Mouse (Mus musculus) CH12.LX (cell line): ENCODE measurements around the gene Usb1. TPM values are rescaled to one million over a fixed set of nuclear protein-coding genes. Genes with fewer than 3 reads are reported as not detected.

Experiments
- DNase-seq: peaks from one replicate; pipeline ENCODE4 v3.0.0-alpha.2; 2013; ENCODE audit errors: extremely low read depth
- H3K27ac ChIP-seq: 2 replicates; pipeline ENCODE4 v1.5.1; 2012; ENCODE audit warnings: low read depth, mild to moderate bottlenecking, control low read depth, moderate library complexity; ENCODE audit not compliant: insufficient read depth
- H3K27me3 ChIP-seq: replicated peaks from 2 replicates; pipeline ENCODE3; 2012; ENCODE audit warnings: inconsistent platforms
- H3K36me3 ChIP-seq, 2 experiments: replicated peaks in 1 of 2; 2 replicates each; pipeline versions ENCODE3 to v1.6.1; 2012; ENCODE audit warnings: inconsistent platforms in 1 of 2, low read length in 1 of 2, mild to moderate bottlenecking in 1 of 2, mixed read lengths in 1 of 2, moderate library complexity in 1 of 2; ENCODE audit not compliant: control insufficient read depth in 1 of 2, insufficient read depth in 1 of 2
- H3K4me1 ChIP-seq, 2 experiments: 2 replicates each; pipeline ENCODE4 v1.6.1; 2012; ENCODE audit warnings: inconsistent platforms in 1 of 2, moderate library complexity in 1 of 2; ENCODE audit not compliant: insufficient read depth in 2 of 2, control insufficient read depth in 1 of 2
- H3K4me2 ChIP-seq: 2 replicates; pipeline ENCODE4 v1.6.1; 2012; ENCODE audit warnings: low read depth, mild to moderate bottlenecking, control low read depth; ENCODE audit not compliant: poor library complexity, insufficient read depth, severe bottlenecking
- H3K4me3 ChIP-seq, 3 experiments: fragments of 150-350 bp in 1 of 3; sonication (generic) in 1 of 3; replicated peaks in 1 of 3; 2 replicates each; pipeline versions ENCODE3 to v1.5.1; 2011 to 2012; ENCODE audit warnings: low read depth in 2 of 3, low read length in 2 of 3, mild to moderate bottlenecking in 2 of 3, moderate library complexity in 2 of 3, control low read depth in 1 of 3, improper control_type of control experiment in 1 of 3, inconsistent platforms in 1 of 3, mixed read lengths in 1 of 3; ENCODE audit not compliant: poor library complexity in 1 of 3
- H3K79me2 ChIP-seq: replicated peaks from 2 replicates; pipeline ENCODE4 v1.6.1; 2012; ENCODE audit warnings: mild to moderate bottlenecking, moderate library complexity; ENCODE audit not compliant: control insufficient read depth, poor library complexity, insufficient read depth, severe bottlenecking; ENCODE audit errors: extremely low read depth
- H3K9ac ChIP-seq: 2 replicates; pipeline ENCODE4 v1.6.1; 2012; ENCODE audit warnings: low read depth, mild to moderate bottlenecking, control low read depth, moderate library complexity; ENCODE audit not compliant: insufficient read depth
- H3K9me3 ChIP-seq: replicated peaks from 2 replicates; pipeline ENCODE3; 2012; ENCODE audit warnings: low read length, inconsistent platforms, mixed read lengths
- BHLHE40 ChIP-seq: IDR thresholded peaks from 2 replicates; pipeline ENCODE4 v1.6.1; 2011; ENCODE audit warnings: mild to moderate bottlenecking, low read depth, low read length, improper control_type of control experiment
- CHD1 ChIP-seq: IDR thresholded peaks from 2 replicates; pipeline ENCODE4 v1.6.1; 2012; ENCODE audit warnings: low read depth, low read length, improper control_type of control experiment, inconsistent platforms
- CTCF ChIP-seq, 2 experiments: IDR thresholded peaks in 1 of 2; conservative IDR thresholded peaks in 1 of 2; 2 replicates each; pipeline ENCODE4 v1.5.1; 2011 to 2012; ENCODE audit warnings: low read depth in 2 of 2, low read length in 2 of 2, improper control_type of control experiment in 1 of 2, inconsistent platforms in 1 of 2, mild to moderate bottlenecking in 1 of 2, moderate library complexity in 1 of 2
- EP300 ChIP-seq: IDR thresholded peaks from 2 replicates; pipeline ENCODE4 v1.6.1; 2011; ENCODE audit warnings: low read length, improper control_type of control experiment
- ETS1 ChIP-seq: conservative IDR thresholded peaks from 2 replicates; pipeline ENCODE4 v1.6.1; 2012; ENCODE audit warnings: low read depth, mild to moderate bottlenecking, inconsistent platforms, low read length, improper control_type of control experiment, moderate library complexity
- GABPA ChIP-seq: IDR thresholded peaks from 2 replicates; pipeline ENCODE4 v1.6.1; 2012; ENCODE audit warnings: low read depth, low read length, improper control_type of control experiment, inconsistent platforms; ENCODE audit not compliant: insufficient replicate concordance
- HCFC1 ChIP-seq: IDR thresholded peaks from 2 replicates; pipeline ENCODE4 v1.6.1; 2012; ENCODE audit warnings: low read depth, mild to moderate bottlenecking, inconsistent platforms, low read length, improper control_type of control experiment
- JUN ChIP-seq: IDR thresholded peaks from 2 replicates; pipeline ENCODE4 v1.6.1; 2011; ENCODE audit warnings: low read depth, mild to moderate bottlenecking, low read length, improper control_type of control experiment, moderate library complexity; ENCODE audit not compliant: insufficient read depth
- MAFK ChIP-seq: IDR thresholded peaks from 2 replicates; pipeline ENCODE4 v1.6.1; 2011; ENCODE audit warnings: low read length, improper control_type of control experiment; ENCODE audit not compliant: insufficient replicate concordance
- MAZ ChIP-seq: IDR thresholded peaks from 2 replicates; pipeline ENCODE4 v1.6.1; 2012; ENCODE audit warnings: low read depth, mild to moderate bottlenecking, inconsistent platforms, low read length, improper control_type of control experiment, moderate library complexity
- MXI1 ChIP-seq: IDR thresholded peaks from 2 replicates; pipeline ENCODE4 v1.6.1; 2011; ENCODE audit warnings: mild to moderate bottlenecking, low read depth, low read length, improper control_type of control experiment
- POLR2A ChIP-seq: IDR thresholded peaks from 2 replicates; pipeline ENCODE4 v1.6.1; 2011; ENCODE audit warnings: low read depth, mild to moderate bottlenecking, improper control_type of control experiment, low read length
- RAD21 ChIP-seq: IDR thresholded peaks from 2 replicates; pipeline ENCODE4 v1.6.1; 2011; ENCODE audit warnings: low read depth, mild to moderate bottlenecking, low read length, improper control_type of control experiment, moderate library complexity
- SIN3A ChIP-seq: IDR thresholded peaks from 2 replicates; pipeline ENCODE4 v1.6.1; 2012; ENCODE audit warnings: low read length, improper control_type of control experiment, inconsistent platforms
- SMC3 ChIP-seq: IDR thresholded peaks from 2 replicates; pipeline ENCODE4 v1.6.1; 2011; ENCODE audit warnings: low read depth, low read length, improper control_type of control experiment
- TBP ChIP-seq: conservative IDR thresholded peaks from 2 replicates; pipeline ENCODE4 v1.6.1; 2011; ENCODE audit warnings: low read depth, low read length, improper control_type of control experiment
- TCF12 ChIP-seq: IDR thresholded peaks from 2 replicates; pipeline ENCODE4 v1.6.1; 2014; ENCODE audit warnings: low read depth, mild to moderate bottlenecking, inconsistent platforms, low read length, improper control_type of control experiment
- UBTF ChIP-seq: IDR thresholded peaks from 2 replicates; pipeline ENCODE4 v1.6.1; 2012; ENCODE audit warnings: low read depth, mild to moderate bottlenecking, inconsistent platforms, low read length, improper control_type of control experiment, moderate library complexity
- USF2 ChIP-seq: conservative IDR thresholded peaks from 2 replicates; pipeline ENCODE4 v1.6.1; 2011; ENCODE audit warnings: low read depth, low read length, improper control_type of control experiment
- ZMIZ1 ChIP-seq: IDR thresholded peaks from 2 replicates; pipeline ENCODE4 v1.6.1; 2012; ENCODE audit warnings: low read depth, mild to moderate bottlenecking, inconsistent platforms, low read length, improper control_type of control experiment
- dilution Hi-C: fragments of 300-500 bp; cut with MboI; formaldehyde crosslinking; loops from 2 replicates; pipeline ENCODE4 v1.14.3; 2020; ENCODE audit warnings: low sequenced_read_pairs; ENCODE audit not compliant: extremely low pct_unique_long_range_greater_than_20kb, extremely low pct_ligation_motif_present
- in situ Hi-C: fragments of 300-500 bp; cut with MboI; formaldehyde crosslinking; loops from 3 replicates; pipeline ENCODE4 v1.14.3; 2019; ENCODE audit warnings: low sequenced_read_pairs, low pct_ligation_motif_present, low pct_unique_long_range_greater_than_20kb, mixed read lengths
- polyA plus RNA-seq: library from polyadenylated mRNA; unstranded; fragments of >175 nt; gene quantifications from 2 replicates; pipeline ENCODE4 v1.2.1, GENCODE M21; 2012; ENCODE audit warnings: low read depth; ENCODE audit not compliant: insufficient read length
- total RNA-seq, 2 experiments: library from RNA; depleted of rRNA; stranded (reverse); fragments of 300-350 nt in 1 of 2; fragments of >200 nt in 1 of 2; gene quantifications; 2 replicates each; pipeline ENCODE4 v1.2.3; 2012 to 2014

The Usb1 gene
- total and polyA plus RNA-seq, 3 experiments = 15.2 to 25.0 (median 16.4) TPM

DNA sequence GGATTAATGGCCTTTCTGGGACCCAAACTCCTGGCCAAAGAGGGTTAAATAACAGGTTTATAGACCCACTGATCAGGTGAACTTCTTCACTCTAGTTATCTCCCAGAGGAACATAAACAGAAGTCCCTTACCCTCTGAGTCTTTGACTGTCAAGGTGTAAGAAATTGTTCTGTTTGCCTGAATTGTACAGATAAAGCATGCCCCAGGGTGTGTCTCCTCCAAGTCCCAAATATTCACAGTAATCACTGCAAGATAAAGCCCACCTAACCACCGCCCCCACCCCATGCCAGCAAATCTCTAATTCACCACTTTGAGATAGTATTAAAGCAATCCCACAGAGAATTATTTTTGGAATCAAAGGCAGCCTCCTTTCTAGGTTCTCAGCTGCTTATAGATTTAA is 1.7 kb upstream of the Usb1 start:
- no peak for DNase-seq
- Histone ChIP-seq H3K9me3 (no peaks in the 10 kb centered on the region), H3K27ac (no peak overlapping the region), H3K4me3 (no peak overlapping the region), H3K4me2 (peak overlapping the region; percentile 88; the same call in 1 of the 2 replicates), H3K36me3 (peaks cover 34 to 62% of the 10 kb centered on the region in 2 experiments), H3K4me1 (peaks cover 6 to 18% of the 10 kb centered on the region in 2 experiments), H3K79me2 (peaks cover 2% of the 10 kb centered on the region; the same call in 1 of the 2 replicates), H3K27me3 (no peaks in the 10 kb centered on the region), H3K9ac (peak overlapping the region; percentile 81; the same call in 1 of the 2 replicates)
- dilution Hi-C loops (no loop called here), in situ Hi-C loops (loop anchor here (5.0 kb wide), 2 partner anchors 73 to 97 kb away; no protein-coding TSS in a partner anchor)
- TF ChIP-seq BHLHE40 (no peak), CTCF (conservative IDR thresholded peaks at IDR 0.05 in 1 of 2, IDR thresholded peaks at IDR 0.05 in 1 of 2; ENCODE audit: low read depth in 2 of 2, low read length in 2 of 2) (no peak), TCF12 (no peak), JUN (no peak), TBP (no peak), SMC3 (no peak), MAFK (no peak), ETS1 (no peak), ZMIZ1 (no peak), GABPA (no peak), USF2 (no peak)

DNA sequence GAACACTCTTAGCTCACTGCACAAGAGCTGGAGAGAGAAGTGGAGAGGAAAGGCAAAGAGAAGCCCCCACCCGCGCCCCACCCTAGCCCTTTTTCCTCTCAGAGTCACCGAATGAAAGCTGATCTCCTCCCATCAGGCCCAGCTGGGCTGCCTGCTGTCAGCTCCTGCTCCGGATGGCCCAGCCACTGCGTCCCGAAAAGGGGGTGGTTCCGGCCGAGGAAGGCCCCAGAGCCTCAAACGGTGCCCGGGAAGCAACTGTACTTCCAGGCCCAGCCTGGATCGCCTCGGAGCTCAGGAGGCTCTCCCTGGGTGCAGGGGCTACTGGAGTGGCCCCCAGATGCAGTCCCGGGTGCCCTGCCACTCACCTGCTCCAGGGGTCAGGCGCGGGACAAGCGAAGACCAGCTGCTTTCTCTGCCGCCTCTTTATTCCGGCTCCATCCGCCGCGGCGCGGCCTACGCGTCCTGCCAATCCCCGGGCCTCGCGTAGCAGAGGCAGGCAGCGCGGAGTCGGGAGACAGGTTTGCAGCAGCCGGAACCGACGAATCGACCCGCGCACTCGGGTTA is 846 bp upstream of the Usb1 start:
- Histone ChIP-seq H3K36me3 (peaks cover 33 to 55% of the 10 kb centered on the region in 2 experiments), H3K4me1 (peaks cover 6 to 22% of the 10 kb centered on the region in 2 experiments), H3K4me2 (peak overlapping the region; percentile 88)
- DNase-seq = peak; percentile 54
- TF ChIP-seq BHLHE40 (no peak), HCFC1 (peak; percentile 49), EP300 (no peak), POLR2A (no peak), MAZ (no peak), MXI1 (0 out of 2 replicates have a peak, but pooled peaks have one; percentile 3), ETS1 (no peak), CHD1 (no peak), SIN3A (no peak), UBTF (peak; percentile 96; the same call in 1 of the 2 replicates), RAD21 (no peak)
- TF ChIP-seq, all 38 proteins: peak for 3
- Histone ChIP-seq H3K27ac (peak overlapping the region; percentile 34), H3K9ac (peak overlapping the region; percentile 81), H3K9me3 (no peaks in the 10 kb centered on the region), H3K79me2 (peaks cover 2% of the 10 kb centered on the region; the same call in 1 of the 2 replicates), H3K4me3 (peak overlapping the region; percentile 71 to 90 (median 80)), H3K27me3 (no peaks in the 10 kb centered on the region)
- dilution Hi-C loops = no loop called here
- in situ Hi-C loops = loop anchor here (5.0 kb wide), 2 partner anchors 74 to 96 kb away; no protein-coding TSS in a partner anchor
